Mouse (Mus musculus) forebrain, embryonic 12.5 days (tissue): ENCODE measurements around the gene Asb11. TPM values are rescaled to one million over a fixed set of nuclear protein-coding genes. Genes with fewer than 3 reads are reported as not detected.

ENCODE experiments used
- ATAC-seq: fragments of 200-750 bp; cut with Nextera tagmentation; 2 replicates; pipeline ENCODE4 v1.8.0; 2017; ENCODE audit warnings: moderate TSS enrichment; ENCODE audit not compliant: low FRiP score
- H3K27ac ChIP-seq: fragments of 300-500 bp; sonication (generic); 2 replicates; pipeline ENCODE4 v1.5.1; 2016; ENCODE audit warnings: mild to moderate bottlenecking
- H3K27me3 ChIP-seq: fragments of 300-500 bp; sonication (generic); 2 replicates; pipeline ENCODE4 v1.6.1; 2016; ENCODE audit warnings: mild to moderate bottlenecking
- H3K36me3 ChIP-seq: fragments of 300-500 bp; sonication (generic); replicated peaks from 2 replicates; pipeline ENCODE4 v1.6.1; 2016; ENCODE audit warnings: mild to moderate bottlenecking
- H3K4me1 ChIP-seq: fragments of 300-500 bp; sonication (generic); 2 replicates; pipeline ENCODE4 v1.6.1; 2016
- H3K4me2 ChIP-seq: fragments of 300-500 bp; sonication (generic); 2 replicates; pipeline ENCODE4 v1.6.1; 2016; ENCODE audit warnings: mild to moderate bottlenecking, moderate library complexity
- H3K4me3 ChIP-seq: fragments of 300-500 bp; sonication (generic); replicated peaks from 2 replicates; pipeline ENCODE4 v1.5.1; 2016; ENCODE audit warnings: mild to moderate bottlenecking
- H3K9ac ChIP-seq: fragments of 300-500 bp; sonication (generic); 2 replicates; pipeline ENCODE4 v1.6.1; 2016; ENCODE audit warnings: mild to moderate bottlenecking
- H3K9me3 ChIP-seq: fragments of 300-500 bp; sonication (generic); 2 replicates; pipeline ENCODE4 v1.6.1; 2016
- WGBS: fragments of 180-500 bp; shearing (Covaris S2); methylation state at CpG from one replicate; pipeline ENCODE4 v1.1.7; 2016; 5-methylcytosine and 5-hydroxymethylcytosine counted together
- polyA plus RNA-seq: library from polyadenylated mRNA; unstranded; fragments of >200 nt; fragmentation: Nextera tagmentation; extraction: Ambion mirVana; gene quantifications from 2 replicates; pipeline ENCODE4 v1.2.1, GENCODE M21; 2016

Gene Asb11
- polyA plus RNA-seq, 1 experiment from 2014 or later = not detected

DNA sequence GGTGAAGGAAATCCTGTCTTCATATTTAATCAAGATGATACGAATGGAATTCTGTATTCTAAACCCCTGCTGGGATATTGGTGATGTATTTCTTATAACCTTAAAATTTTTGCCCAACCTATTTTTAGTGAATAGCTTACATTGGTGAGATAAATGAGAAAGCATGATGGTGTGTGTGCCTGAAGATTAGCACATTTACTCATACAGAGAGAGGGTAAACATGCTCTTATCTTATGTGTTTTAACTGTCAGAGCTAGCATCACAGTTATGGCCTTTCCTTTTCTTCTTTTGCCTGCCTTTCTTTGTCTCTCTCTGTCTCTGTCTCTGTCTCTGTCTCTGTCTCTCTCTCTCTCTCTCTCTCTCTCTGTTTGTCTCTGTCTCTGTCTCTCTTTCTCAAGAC is 12.0 kb upstream of the Asb11 start:
- H3K36me3 ChIP-seq = no peaks in the 10 kb centered on the region; the same call in 1 of the 2 replicates
- H3K27me3 ChIP-seq = peaks cover 12% of the 10 kb centered on the region; the same call in 1 of the 2 replicates
- WGBS = 76% methylated on average over 1 of the region's 1 CpGs
- no peak overlapping the region for H3K4me3 ChIP-seq
- ATAC-seq = no peak
- peaks cover 9% of the 10 kb centered on the region for H3K4me1 ChIP-seq
- H3K4me2 ChIP-seq = no peak overlapping the region
- no peak overlapping the region for H3K9ac ChIP-seq
- no peak overlapping the region for H3K27ac ChIP-seq
- no peaks in the 10 kb centered on the region for H3K9me3 ChIP-seq

DNA sequence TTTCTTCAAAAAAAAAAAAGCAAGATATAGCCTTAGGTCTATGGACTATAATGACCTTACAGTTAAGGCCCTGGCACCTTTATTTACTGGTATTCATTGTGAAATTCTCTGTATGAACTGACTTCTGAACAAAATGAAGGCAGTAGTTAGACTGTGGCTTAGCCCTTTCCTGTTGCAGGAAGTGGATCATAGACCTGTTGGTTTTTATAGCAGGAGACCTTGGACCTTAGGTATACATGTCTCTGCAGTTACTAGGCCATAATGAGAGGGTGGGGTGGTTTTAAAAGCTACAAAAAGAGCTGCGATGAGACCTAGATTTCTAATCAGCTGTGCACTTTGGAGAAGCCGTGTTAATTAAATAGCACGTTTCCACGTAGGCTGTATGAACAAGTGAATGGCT is 9.5 kb upstream of the Asb11 start:
- WGBS = 88% methylated on average over 4 of the region's 4 CpGs

DNA sequence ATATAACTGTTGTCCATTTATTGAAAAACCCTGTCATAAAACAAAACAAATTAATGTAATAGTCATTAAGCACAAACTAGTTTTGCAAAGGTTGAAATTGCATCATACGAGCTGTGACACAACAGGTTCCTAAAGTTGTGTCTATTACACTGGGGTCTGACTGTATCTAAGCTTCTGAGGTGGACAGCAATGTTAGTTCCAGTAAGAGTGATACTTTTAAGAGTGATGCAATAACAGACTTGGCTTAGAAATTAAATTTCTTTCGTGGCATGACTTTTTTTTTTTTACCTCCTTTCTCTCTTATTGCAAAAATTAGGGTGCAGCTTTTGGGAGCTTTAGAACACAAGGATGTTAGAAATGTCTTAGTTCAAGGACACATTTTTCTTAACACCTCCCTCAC is 8.6 kb upstream of the Asb11 start:
- Histone ChIP-seq H3K9me3 (no peaks in the 10 kb centered on the region), H3K4me3 (no peak overlapping the region), H3K27me3 (0 out of 2 replicates have a peak, but pooled peaks cover 7% of the 10 kb centered on the region), H3K36me3 (peaks cover 11% of the 10 kb centered on the region; the same call in 1 of the 2 replicates), H3K4me2 (no peak overlapping the region), H3K27ac (no peak overlapping the region), H3K4me1 (no peaks in the 10 kb centered on the region), H3K9ac (no peak overlapping the region)
- 86% methylated on average over 2 of the region's 2 CpGs for WGBS
- no peak for ATAC-seq

More for the DNA sequence above, 9.5 kb upstream of the Asb11 start:
- Histone ChIP-seq H3K9ac (no peak overlapping the region), H3K36me3 (peaks cover 11% of the 10 kb centered on the region; the same call in 1 of the 2 replicates), H3K9me3 (no peaks in the 10 kb centered on the region), H3K27ac (no peak overlapping the region), H3K4me3 (no peak overlapping the region), H3K4me1 (no peaks in the 10 kb centered on the region), H3K27me3 (0 out of 2 replicates have a peak, but pooled peaks cover 7% of the 10 kb centered on the region), H3K4me2 (no peak overlapping the region)
- no peak for ATAC-seq

DNA sequence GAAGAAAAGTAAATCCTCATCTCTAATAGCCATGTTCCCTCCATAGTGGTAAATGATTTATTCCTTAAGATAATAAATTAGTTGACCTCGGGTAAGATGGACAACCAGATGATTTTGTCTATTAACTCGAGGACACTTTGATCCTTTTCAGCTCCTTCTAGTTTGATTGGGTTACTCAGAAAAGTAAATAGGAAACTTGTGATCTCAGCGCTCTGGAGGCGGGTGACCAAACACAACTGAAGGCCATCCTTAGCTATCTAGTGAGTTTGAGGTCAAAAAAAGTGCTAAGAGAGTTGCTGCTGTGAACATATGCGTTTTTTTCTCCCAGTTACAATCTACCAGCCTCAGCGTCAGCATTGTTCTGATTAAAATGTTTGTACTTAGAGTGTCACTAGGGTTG is 6.2 kb upstream of the Asb11 start:
- 86% methylated on average over 6 of the region's 6 CpGs for WGBS
- H3K9ac ChIP-seq = no peak overlapping the region
- no peaks in the 10 kb centered on the region for H3K4me1 ChIP-seq
- H3K27me3 ChIP-seq = 0 out of 2 replicates have a peak, but pooled peaks cover 4% of the 10 kb centered on the region
- H3K4me2 ChIP-seq = no peak overlapping the region
- no peak overlapping the region for H3K4me3 ChIP-seq
- no peak for ATAC-seq
- no peak overlapping the region for H3K27ac ChIP-seq
- no peaks in the 10 kb centered on the region for H3K9me3 ChIP-seq
- H3K36me3 ChIP-seq = peaks cover 11% of the 10 kb centered on the region; the same call in 1 of the 2 replicates

DNA sequence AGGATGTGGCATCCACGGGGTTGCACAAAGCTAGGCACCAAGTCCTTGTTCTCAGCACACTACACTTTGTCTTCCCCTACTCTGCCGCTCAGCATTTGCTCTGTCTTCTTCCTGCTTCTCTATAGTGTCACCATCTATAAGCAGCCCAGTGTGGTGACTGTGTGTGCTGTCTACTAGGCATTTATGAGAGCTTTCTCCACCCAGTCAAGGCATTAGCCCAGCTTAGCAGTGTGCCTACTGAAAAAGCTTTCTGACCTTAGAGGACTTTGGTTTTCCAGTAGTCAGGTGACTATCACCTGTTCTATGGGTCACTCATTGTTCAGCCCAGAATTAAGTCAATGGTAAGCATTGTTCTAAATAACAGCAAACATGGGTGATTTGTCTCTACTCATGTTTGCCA is 5.7 kb upstream of the Asb11 start:
- 86% methylated on average over 2 of the region's 2 CpGs for WGBS
- Histone ChIP-seq H3K9me3 (no peaks in the 10 kb centered on the region), H3K4me3 (no peak overlapping the region), H3K9ac (no peak overlapping the region), H3K27me3 (0 out of 2 replicates have a peak, but pooled peaks cover 4% of the 10 kb centered on the region), H3K36me3 (peaks cover 11% of the 10 kb centered on the region; the same call in 1 of the 2 replicates), H3K4me1 (no peaks in the 10 kb centered on the region), H3K27ac (no peak overlapping the region), H3K4me2 (no peak overlapping the region)
- no peak for ATAC-seq

DNA sequence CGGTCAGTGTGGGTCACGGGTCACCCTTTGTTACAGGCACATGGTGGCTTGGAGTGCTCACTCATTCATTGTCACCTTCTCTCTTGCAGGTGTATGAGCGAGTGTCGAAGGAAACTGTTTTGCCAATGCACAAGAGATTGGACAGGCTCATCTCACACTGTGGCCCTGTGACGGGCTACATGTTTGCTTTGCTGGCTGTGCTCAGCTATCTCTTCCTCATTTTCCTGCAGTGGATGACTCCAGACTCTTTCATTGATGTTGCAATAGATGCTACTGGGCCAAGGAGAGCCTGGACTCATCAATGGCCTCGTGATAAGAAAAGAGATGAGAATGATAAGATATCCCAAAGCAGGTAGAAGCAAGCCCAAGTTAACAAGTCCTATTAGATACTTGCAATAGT is 5.3 kb upstream of the Asb11 start:
- H3K9ac ChIP-seq = no peak overlapping the region
- H3K4me1 ChIP-seq = no peaks in the 10 kb centered on the region
- 89% methylated on average over 6 of the region's 6 CpGs for WGBS
- H3K9me3 ChIP-seq = no peaks in the 10 kb centered on the region
- ATAC-seq = no peak
- no peak overlapping the region for H3K27ac ChIP-seq
- no peak overlapping the region for H3K4me2 ChIP-seq
- H3K4me3 ChIP-seq = no peak overlapping the region
- H3K36me3 ChIP-seq = peaks cover 11% of the 10 kb centered on the region; the same call in 1 of the 2 replicates
- 0 out of 2 replicates have a peak, but pooled peaks cover 4% of the 10 kb centered on the region for H3K27me3 ChIP-seq

DNA sequence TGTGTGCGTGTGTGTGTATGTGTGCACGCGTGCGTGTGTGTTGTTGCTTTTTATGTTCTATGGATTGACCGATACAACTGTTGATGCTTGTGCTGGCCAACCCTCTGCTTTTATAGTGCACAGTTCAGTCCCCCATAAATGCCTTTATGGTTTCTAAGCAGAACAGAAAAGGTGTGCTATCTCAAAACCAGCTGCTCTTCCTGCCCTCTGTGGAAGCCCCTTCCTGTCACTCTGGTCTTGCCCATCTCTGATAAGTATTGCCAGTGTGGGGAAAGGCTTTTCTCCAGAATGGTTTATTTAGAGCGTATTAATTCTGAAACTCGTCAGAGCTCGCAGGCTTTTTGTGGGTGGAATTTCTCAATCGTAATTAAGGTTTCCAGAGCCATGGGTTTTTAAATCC is 4.1 kb upstream of the Asb11 start:
- no peak for ATAC-seq
- WGBS = 97% methylated on average over 8 of the region's 9 CpGs
- Histone ChIP-seq H3K36me3 (peaks cover 11% of the 10 kb centered on the region; the same call in 1 of the 2 replicates), H3K4me1 (no peaks in the 10 kb centered on the region), H3K4me2 (no peak overlapping the region), H3K9me3 (no peaks in the 10 kb centered on the region), H3K9ac (no peak overlapping the region), H3K27ac (no peak overlapping the region), H3K4me3 (no peak overlapping the region), H3K27me3 (no peaks in the 10 kb centered on the region)

DNA sequence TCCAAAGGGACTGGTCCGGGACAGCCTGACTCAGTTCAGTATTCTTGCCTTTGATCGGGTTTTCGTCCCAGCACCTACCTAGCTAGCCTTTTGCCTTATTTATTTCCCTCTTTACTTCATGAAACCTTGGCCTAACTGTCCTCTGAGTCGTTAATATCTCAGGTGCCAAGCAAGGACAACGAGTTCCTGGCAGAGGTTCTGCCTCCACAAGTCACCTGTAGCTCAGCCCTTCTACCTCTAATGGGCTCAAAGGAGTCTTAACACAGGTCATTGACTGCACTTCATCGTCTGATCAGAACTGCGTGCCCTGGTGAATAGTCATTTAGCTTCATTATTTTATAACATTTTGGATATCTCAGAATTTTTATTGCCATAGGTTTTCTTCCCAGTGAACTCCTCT is 2.7 kb downstream of the Asb11 start:
- Histone ChIP-seq H3K4me1 (no peaks in the 10 kb centered on the region), H3K36me3 (no peaks in the 10 kb centered on the region), H3K4me3 (no peak overlapping the region), H3K9me3 (no peaks in the 10 kb centered on the region), H3K27ac (no peak overlapping the region), H3K27me3 (0 out of 2 replicates have a peak, but pooled peaks cover 11% of the 10 kb centered on the region), H3K9ac (no peak overlapping the region), H3K4me2 (no peak overlapping the region)
- ATAC-seq = no peak
- 91% methylated on average over 7 of the region's 7 CpGs for WGBS

DNA sequence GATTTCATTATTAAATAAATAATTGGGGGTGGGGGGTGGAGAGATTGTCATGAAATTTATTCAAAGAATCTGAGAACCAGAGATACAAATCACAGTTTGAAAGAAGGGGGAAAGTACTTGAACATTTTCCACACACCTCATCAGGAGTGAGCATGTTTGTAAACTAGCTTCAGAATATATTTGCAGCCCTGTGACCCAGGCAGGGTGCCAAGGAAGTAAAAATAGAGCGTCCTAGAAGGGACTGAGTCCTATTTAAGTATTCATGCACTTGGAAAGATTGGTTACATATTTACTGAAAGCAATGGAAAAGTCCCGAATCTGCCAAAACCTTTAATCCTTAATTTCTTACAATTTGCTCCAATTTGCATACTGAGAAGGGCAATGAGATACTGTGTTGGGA is 3.3 kb downstream of the Asb11 start:
- H3K4me2 ChIP-seq = no peak overlapping the region
- 0 out of 2 replicates have a peak, but pooled peaks cover 11% of the 10 kb centered on the region for H3K27me3 ChIP-seq
- no peaks in the 10 kb centered on the region for H3K36me3 ChIP-seq
- WGBS = 87% methylated on average over 2 of the region's 2 CpGs
- H3K4me1 ChIP-seq = no peaks in the 10 kb centered on the region
- H3K9ac ChIP-seq = no peak overlapping the region
- ATAC-seq = no peak
- H3K27ac ChIP-seq = no peak overlapping the region
- no peak overlapping the region for H3K4me3 ChIP-seq
- no peaks in the 10 kb centered on the region for H3K9me3 ChIP-seq

DNA sequence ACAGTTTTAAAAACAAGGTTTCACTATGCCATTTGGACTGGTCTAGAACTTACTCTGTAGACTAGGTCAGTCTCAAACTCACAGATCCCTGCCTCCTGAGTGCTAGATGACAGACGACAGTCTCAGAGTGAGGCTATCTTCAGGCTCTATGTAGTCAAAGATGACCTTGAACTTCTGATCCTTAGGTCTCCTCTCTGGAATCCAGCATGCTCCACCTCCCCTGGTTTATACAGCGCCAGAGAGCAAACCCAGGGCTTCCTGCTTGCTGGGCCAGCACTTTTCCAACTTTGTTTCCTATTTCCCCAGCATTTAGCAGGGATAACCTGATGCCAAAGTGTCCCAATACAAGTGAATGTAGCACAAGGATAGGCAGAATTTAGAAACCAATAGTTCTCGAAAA is 3.9 kb downstream of the Asb11 start:
- no peak overlapping the region for H3K4me3 ChIP-seq
- ATAC-seq = no peak
- no peaks in the 10 kb centered on the region for H3K9me3 ChIP-seq
- WGBS = 77% methylated on average over 3 of the region's 3 CpGs
- no peak overlapping the region for H3K4me2 ChIP-seq
- H3K27me3 ChIP-seq = 0 out of 2 replicates have a peak, but pooled peaks cover 11% of the 10 kb centered on the region
- H3K27ac ChIP-seq = no peak overlapping the region
- no peak overlapping the region for H3K9ac ChIP-seq
- H3K36me3 ChIP-seq = no peaks in the 10 kb centered on the region
- H3K4me1 ChIP-seq = no peaks in the 10 kb centered on the region

DNA sequence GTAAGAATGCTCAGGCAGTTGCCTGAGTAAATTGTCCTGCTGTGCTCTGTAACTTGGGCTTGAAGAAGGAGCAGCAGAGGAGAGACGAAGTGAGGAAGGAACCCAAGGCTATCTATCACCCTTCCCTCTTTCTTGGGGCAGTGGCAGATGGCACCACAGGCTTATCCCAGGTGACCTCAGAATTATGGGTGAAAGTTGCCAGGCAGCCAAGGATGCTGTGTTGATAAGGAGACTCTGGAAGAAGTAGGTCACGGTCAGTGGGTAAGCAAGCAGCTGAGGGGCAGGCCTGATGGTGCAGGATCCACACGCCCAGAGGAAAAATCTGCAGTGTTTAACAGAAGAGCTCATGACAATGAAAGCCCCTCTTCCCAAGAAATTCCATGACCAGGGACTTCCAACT is 4.5 kb downstream of the Asb11 start:
- Histone ChIP-seq H3K4me1 (no peaks in the 10 kb centered on the region), H3K4me2 (no peak overlapping the region), H3K27me3 (0 out of 2 replicates have a peak, but pooled peaks cover 11% of the 10 kb centered on the region), H3K36me3 (no peaks in the 10 kb centered on the region), H3K4me3 (no peak overlapping the region), H3K9ac (no peak overlapping the region), H3K9me3 (no peaks in the 10 kb centered on the region), H3K27ac (no peak overlapping the region)
- WGBS = 80% methylated on average over 3 of the region's 3 CpGs
- ATAC-seq = no peak

DNA sequence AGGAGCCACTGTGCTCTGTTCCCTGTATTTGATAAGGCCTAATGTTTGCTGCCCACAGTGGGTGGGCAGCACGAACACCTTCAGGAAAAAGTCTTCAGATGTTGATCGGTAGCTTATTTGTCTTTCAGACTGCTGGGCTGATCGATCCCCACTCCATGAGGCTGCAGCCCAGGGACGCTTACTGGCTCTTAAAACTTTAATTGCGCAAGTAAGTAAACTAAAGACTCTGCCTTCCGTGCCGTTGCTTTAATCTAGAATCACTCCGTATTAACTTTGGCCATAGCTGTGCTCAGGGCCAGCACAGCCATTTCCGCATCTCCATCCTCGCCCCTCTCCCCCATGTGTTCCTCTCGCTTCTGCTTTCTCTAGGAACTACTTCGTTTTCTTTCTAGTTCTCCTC is 8.8 kb downstream of the Asb11 start:
- ATAC-seq = no peak
- no peaks in the 10 kb centered on the region for H3K36me3 ChIP-seq
- no peak overlapping the region for H3K4me2 ChIP-seq
- 88% methylated on average over 12 of the region's 12 CpGs for WGBS
- H3K4me3 ChIP-seq = no peak overlapping the region
- H3K27ac ChIP-seq = no peak overlapping the region
- no peaks in the 10 kb centered on the region for H3K9me3 ChIP-seq
- no peaks in the 10 kb centered on the region for H3K4me1 ChIP-seq
- 0 out of 2 replicates have a peak, but pooled peaks cover 8% of the 10 kb centered on the region for H3K27me3 ChIP-seq
- H3K9ac ChIP-seq = no peak overlapping the region

DNA sequence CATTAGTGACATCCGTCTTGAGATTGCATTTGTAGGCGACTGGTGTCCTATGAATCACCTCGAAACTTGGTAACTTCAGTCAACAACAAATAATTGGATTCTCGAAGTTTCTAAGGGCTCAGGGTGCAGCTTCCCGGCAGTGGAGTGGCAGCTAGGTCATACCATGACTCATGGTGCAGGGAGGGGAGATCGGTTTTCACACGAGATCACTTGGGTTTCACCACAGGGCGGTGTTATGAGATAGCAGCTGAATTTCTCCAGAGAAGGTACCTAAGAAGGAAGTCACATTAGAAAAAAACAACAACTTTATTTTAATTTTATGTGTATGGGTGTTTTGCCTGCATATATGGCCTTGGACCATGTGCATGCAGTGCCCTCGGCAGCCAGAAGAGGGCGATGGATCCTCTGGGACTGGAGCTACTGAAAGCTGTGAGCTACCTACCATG is 9.3 kb downstream of the Asb11 start:
- ATAC-seq = no peak
- no peaks in the 10 kb centered on the region for H3K36me3 ChIP-seq
- no peak overlapping the region for H3K9ac ChIP-seq
- H3K27me3 ChIP-seq = 0 out of 2 replicates have a peak, but pooled peaks cover 4% of the 10 kb centered on the region
- WGBS = 85% methylated on average over 10 of the region's 10 CpGs
- no peaks in the 10 kb centered on the region for H3K9me3 ChIP-seq
- no peak overlapping the region for H3K27ac ChIP-seq
- no peaks in the 10 kb centered on the region for H3K4me1 ChIP-seq
- no peak overlapping the region for H3K4me2 ChIP-seq
- H3K4me3 ChIP-seq = no peak overlapping the region
